Mouse (Mus musculus): ENCODE measurements around the gene Sars2. TPM values are rescaled to one million over a fixed set of nuclear protein-coding genes. Genes with fewer than 3 reads are reported as not detected.

Sars2 gene
- polyA plus RNA-seq (2012; rRNA removed; ENCODE audit: low replicate concordance) = 17.2 and 24.2 TPM in 2 replicates

DNA sequence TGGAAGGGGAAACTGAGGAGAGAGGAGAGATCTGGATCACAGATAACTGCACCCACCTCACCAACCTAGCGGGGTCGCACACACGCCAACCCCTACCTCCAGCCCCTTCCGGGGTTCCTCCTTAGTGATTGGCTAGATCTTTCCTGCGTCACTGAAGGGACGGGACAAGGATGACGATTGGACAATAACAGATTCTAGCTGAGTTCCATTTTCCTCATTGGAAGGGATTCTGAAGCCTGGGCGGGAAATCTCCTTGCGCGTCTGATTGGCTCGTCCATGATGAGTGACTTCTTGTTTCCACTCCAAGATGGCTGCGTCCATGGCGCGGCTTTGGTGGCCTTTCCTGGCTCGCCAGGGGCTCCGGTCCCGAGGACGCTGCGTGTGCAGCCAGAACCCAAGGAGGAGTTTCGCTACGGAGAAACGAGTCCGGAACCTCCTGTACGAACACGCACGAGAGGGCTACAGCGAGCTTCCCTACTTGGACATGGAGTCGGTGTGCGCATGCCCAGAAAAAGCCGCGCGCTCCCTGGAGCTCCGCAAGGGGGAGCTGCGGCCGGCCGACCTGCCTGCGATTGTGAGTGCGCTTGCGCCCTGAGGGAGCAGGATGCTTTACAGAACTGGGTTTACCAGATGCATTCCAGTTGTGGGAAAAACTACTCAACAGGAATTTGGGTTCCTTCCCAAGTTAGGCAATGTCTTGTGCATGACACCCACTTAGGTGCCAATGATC lies at the start of gene Sars2, which contains the start of gene Mrps12:
Gene Sars2, plus strand, starts transcription at position 284 of the 730 bp plus-strand sequence.
Gene Mrps12, minus strand, starts transcription at position 112 of the 730 bp plus-strand sequence.

DNA sequence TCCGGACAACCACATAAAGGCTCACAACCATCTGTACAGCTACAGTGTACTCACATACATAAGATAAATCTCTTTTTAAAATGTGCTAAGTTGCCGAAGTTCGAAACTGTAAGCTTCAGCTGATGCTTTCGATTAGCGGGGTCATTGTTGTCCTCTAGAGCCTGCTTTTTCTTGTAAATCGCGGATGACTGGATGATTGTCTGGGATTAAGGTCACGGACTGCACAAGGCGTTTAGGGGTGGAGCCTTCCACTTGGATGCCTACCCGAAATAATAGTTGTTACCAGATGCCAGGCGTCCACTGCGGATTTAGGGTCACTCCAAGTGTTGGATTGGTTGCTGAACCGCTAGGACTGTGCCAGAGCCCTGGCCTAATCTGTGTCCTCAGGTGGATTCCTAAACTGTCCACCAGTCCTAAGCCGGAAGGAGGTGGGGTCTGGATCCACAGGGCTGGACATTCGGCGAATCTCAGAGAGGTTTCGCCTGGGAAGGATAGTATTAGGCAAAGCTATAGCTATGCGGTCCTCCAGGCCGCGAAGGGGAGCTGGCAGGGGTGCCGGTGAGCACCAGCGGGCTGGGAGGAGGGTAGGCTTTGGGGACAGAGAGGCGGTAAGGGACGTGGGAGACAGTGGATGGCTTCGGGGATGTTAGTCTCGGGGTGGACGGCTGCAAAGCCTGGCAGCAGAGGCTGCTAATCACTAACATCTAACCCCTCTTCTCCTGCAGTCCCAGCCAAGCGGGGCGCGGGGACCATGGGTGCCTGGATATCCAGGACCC lies 49.1 kb upstream of the Sars2 start, which contains the start of gene Fbxo27:
Gene Fbxo27, plus strand, starts transcription at position 305 of the 776 bp plus-strand sequence.

DNA sequence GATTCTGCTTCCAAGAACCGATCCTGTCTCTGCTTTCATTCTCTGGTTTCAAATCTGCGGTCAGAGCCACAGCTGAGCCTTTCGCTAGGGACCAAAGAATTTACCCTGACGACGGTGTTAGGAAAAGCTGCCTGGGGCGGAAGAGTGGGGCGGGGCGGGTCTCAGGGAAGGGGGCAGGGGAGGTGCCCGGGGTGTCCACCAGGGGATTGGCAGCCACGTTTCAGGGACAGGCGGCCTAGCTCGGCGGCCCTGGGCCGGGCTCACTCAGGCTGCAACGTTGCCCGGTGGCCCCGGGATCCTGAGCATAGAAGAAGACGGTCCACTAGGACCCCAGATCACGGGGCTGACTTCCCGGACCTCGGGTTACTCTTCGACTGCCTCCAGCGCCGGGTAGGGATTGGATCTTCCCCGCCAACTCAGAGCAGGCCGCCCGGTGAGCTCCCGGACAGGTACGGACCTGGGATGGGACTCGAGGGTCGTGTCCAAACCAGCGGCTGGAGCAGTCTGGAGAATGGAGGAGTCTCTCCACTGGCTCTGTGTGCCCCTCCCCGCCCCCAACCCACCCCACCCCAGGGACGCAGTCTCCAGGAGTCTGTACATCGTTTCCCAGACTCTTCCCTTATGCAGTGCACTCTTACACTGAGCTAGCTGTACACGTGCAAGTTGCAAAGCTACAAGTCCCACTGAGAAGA lies 25.1 kb upstream of the Sars2 start, which contains the start of gene Fbxo17:
Gene Fbxo17, plus strand, starts transcription at position 215 of the 692 bp plus-strand sequence.

DNA sequence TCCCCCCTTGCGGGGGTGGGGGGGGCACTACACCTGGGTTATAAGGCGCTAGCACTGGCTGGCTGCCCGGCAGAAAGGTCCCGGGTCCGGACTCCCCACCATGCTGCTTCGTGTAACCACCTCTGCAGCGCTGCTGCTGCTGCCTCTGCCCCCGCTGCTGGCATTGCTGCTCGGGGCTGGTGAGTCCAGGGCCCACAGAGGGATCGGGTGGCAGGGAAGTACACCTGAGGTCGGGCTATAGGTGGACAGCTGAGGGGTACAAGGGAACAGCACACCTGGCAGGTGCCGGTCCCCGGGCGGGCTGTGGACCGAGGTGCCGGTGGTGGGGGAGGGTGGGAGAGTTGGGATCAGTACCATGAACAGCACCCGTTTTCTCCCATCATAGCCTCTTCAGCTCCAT lies 14.3 kb downstream of the Sars2 start, which contains the start of gene Ccer2:
Gene Ccer2, plus strand, starts transcription at position 96 of the 400 bp plus-strand sequence.

DNA sequence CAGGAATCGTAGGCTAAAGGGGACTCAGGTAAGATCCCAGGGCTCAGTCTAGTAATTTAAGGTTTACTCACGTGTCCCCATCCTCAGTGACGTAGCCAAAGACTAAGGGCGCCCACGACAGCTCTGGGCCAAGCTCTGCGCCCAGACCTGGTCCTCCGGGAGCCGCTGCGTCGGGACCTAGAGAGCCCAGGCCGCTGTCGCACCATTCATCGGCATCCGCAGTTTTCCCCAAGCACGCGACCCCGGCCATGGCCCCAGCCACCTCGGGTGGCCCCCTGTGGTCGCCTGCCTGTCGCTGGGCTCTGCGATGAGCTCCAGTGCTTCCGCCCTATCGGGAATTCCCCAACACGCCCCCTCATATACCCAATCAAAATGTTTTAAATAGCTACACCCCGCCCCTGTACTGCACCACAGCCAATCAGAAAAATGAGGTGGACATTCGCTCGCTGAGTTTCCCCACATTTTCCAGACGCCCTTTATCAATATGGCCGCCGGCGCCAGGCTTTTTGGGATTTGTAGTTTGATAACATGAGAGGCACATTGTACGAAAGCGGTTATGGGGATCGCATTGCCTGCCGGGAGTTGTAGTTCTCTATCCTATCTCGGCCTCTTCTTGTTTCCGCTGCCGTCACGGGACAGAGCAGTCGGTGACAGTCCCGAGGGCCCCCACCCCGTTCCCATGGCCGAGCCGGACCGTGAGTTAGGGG lies 24.5 kb downstream of the Sars2 start, which contains the start of gene Sirt2:
Gene Sirt2, plus strand, starts transcription at position 563 of the 707 bp plus-strand sequence.

DNA sequence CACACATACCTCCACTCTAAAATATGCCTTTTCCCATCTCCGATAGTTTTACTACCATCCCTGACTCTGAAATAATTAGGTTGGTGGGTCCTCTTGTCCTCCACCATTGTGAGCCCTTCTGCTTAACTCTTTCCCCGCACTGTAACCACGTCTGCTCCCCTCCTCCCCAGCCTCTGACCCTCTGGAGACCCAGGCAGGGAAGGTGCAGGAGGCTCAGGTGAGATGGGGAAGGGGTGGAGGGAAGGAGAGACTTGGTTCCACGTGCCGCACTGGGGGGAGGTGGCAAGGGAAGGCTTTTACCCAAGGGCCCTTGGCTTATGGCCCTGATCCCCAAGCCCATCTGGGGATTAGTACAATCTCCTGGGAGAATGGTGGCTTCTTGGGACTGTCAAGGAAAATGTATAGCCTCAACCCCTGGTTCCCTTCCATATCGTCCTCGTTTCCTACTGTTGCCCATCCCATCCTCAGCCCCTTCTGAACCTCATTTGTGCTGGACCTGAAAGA lies 25.7 kb downstream of the Sars2 start, which contains the start of gene Nfkbib:
Gene Nfkbib, minus strand, starts transcription at position 51 of the 504 bp plus-strand sequence.

DNA sequence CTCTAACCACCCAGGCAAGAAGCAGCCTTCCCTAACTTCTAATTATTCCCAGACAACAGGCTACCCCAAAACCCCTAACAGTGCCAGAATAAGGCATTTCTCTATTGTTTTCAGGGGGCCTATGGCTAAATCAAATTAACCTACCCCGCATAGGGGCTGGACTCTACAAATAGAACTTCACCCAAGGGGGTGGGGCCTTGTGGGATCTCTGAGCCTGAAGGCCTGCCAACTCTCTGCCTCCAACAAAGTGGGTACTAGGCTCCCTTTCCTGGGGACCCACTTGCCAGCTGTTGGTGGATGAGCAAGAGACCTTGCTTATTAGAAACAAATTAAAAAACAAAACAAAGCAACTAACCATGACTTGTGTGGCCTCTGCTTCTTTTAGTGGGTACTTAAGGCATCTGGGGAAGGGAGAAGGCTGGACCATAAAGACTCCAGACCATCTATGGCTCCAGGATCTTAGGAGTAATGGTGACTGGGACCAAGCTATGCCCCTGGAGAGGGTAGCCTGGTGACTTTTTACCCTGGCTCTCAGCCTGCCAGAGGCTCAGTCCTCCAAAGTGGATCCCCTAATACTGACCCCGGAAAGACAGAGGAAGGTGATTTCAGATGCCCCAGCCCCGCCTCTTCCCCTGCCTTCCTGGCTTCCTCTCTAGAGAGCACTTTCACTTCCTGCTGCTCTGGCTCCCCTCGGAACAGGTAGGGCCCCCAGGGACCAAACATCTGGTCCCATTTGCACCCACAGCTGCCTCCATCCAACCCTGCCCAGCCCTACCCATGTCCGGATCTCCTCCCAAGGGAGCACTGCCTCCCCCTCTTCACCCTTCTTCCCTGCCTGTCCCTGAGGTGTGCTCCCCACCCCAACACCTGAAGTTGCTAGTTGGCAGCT lies 46.8 kb downstream of the Sars2 start, which contains the start of gene Rinl:
Gene Rinl, plus strand, starts transcription at position 663 of the 889 bp plus-strand sequence.

Other genes starting within 250 kb of the Sars2 start
- gene Ifnl2, start 231.5 kb upstream of the Sars2 start, polyA plus RNA-seq (2012; rRNA removed; ENCODE audit: low replicate concordance) = not detected in 2 replicates
- gene Ifnl3, start 219.2 kb upstream of the Sars2 start, polyA plus RNA-seq (2012; rRNA removed; ENCODE audit: low replicate concordance) = not detected in 2 replicates
- gene Sycn, start 201.1 kb upstream of the Sars2 start, polyA plus RNA-seq (2012; rRNA removed; ENCODE audit: low replicate concordance) = 0.76 and 0.83 TPM in 2 replicates
- gene Nccrp1, start 194.7 kb upstream of the Sars2 start, polyA plus RNA-seq (2012; rRNA removed; ENCODE audit: low replicate concordance) = 0.11 TPM in 1 of 2 replicates, not detected in the other
- gene Samd4b, start 143.8 kb upstream of the Sars2 start, polyA plus RNA-seq (2012; rRNA removed; ENCODE audit: low replicate concordance) = 79.8 and 99.2 TPM in 2 replicates
- 13.7 and 30.0 TPM in 2 replicates for gene Pak4, start 143.8 kb upstream of the Sars2 start, polyA plus RNA-seq (2012; rRNA removed; ENCODE audit: low replicate concordance)
- not detected in 2 replicates for gene Acp7, start 110.7 kb upstream of the Sars2 start, polyA plus RNA-seq (2012; rRNA removed; ENCODE audit: low replicate concordance)
- 7.1 and 21.8 TPM in 2 replicates for gene Fbxo27, start 49.1 kb upstream of the Sars2 start, polyA plus RNA-seq (2012; rRNA removed; ENCODE audit: low replicate concordance)
- 1.8 and 6.7 TPM in 2 replicates for gene Fbxo17, start 25.2 kb upstream of the Sars2 start, polyA plus RNA-seq (2012; rRNA removed; ENCODE audit: low replicate concordance)
- gene Mrps12, start 172 bp upstream of the Sars2 start, polyA plus RNA-seq (2012; rRNA removed; ENCODE audit: low replicate concordance) = 65.5 and 68.1 TPM in 2 replicates
- not detected in 2 replicates for gene Ccer2, start 14.2 kb downstream of the Sars2 start, polyA plus RNA-seq (2012; rRNA removed; ENCODE audit: low replicate concordance)
- gene Sirt2, start 24.7 kb downstream of the Sars2 start, polyA plus RNA-seq (2012; rRNA removed; ENCODE audit: low replicate concordance) = 116 and 128 TPM in 2 replicates
- gene Nfkbib, start 25.5 kb downstream of the Sars2 start, polyA plus RNA-seq (2012; rRNA removed; ENCODE audit: low replicate concordance) = 31.7 and 33.5 TPM in 2 replicates
- 5.6 and 8.0 TPM in 2 replicates for gene Rinl, start 47.0 kb downstream of the Sars2 start, polyA plus RNA-seq (2012; rRNA removed; ENCODE audit: low replicate concordance)
- gene Hnrnpl, start 66.5 kb downstream of the Sars2 start, polyA plus RNA-seq (2012; rRNA removed; ENCODE audit: low replicate concordance) = 301 and 463 TPM in 2 replicates
- 516 and 1,100 TPM in 2 replicates for gene Ech1, start 83.2 kb downstream of the Sars2 start, polyA plus RNA-seq (2012; rRNA removed; ENCODE audit: low replicate concordance)
- 29.7 and 44.7 TPM in 2 replicates for gene Lgals4, start 91.9 kb downstream of the Sars2 start, polyA plus RNA-seq (2012; rRNA removed; ENCODE audit: low replicate concordance)
- 7.4 and 19.9 TPM in 2 replicates for gene Lgals7, start 121.9 kb downstream of the Sars2 start, polyA plus RNA-seq (2012; rRNA removed; ENCODE audit: low replicate concordance)
- gene Capn12, start 139.4 kb downstream of the Sars2 start, polyA plus RNA-seq (2012; rRNA removed; ENCODE audit: low replicate concordance) = 0.85 and 2.6 TPM in 2 replicates
- gene Actn4, start 220.3 kb downstream of the Sars2 start, polyA plus RNA-seq (2012; rRNA removed; ENCODE audit: low replicate concordance) = 420 and 464 TPM in 2 replicates
- 291 and 376 TPM in 2 replicates for gene Eif3k, start 239.9 kb downstream of the Sars2 start, polyA plus RNA-seq (2012; rRNA removed; ENCODE audit: low replicate concordance)
- gene Map4k1, start 240.1 kb downstream of the Sars2 start, polyA plus RNA-seq (2012; rRNA removed; ENCODE audit: low replicate concordance) = 8.4 and 8.8 TPM in 2 replicates

All from subcutaneous adipose tissue, adult 2 months (tissue).